Mouse (Mus musculus) kidney, embryonic 16.5 days (tissue): ENCODE data around the gene Flt3. TPM values are rescaled to one million over a fixed set of nuclear protein-coding genes. Genes with fewer than 3 reads are reported as not detected.

Experiments used
- ATAC-seq: fragments of 200-750 bp; cut with Nextera tagmentation; 2 replicates; pipeline ENCODE4 v1.8.0; 2017; ENCODE audit warnings: moderate TSS enrichment; ENCODE audit not compliant: low FRiP score, low TSS enrichment
- H3K27ac ChIP-seq: fragments of 300-500 bp; sonication (generic); 2 replicates; pipeline ENCODE4 v1.5.1; 2014; ENCODE audit warnings: low read length
- H3K27me3 ChIP-seq: fragments of 300-500 bp; sonication (generic); 2 replicates; pipeline ENCODE4 v1.6.1; 2014; ENCODE audit warnings: low read length, control low read depth, mixed read lengths; ENCODE audit not compliant: insufficient read depth
- H3K36me3 ChIP-seq: fragments of 300-500 bp; sonication (generic); 2 replicates; pipeline ENCODE4 v1.6.1; 2014; ENCODE audit warnings: low read length, control low read depth, mixed read lengths; ENCODE audit not compliant: insufficient read depth
- H3K4me1 ChIP-seq: fragments of 300-500 bp; sonication (generic); 2 replicates; pipeline ENCODE4 v1.6.1; 2014; ENCODE audit warnings: low read length, control low read depth, mixed read lengths; ENCODE audit not compliant: insufficient read depth
- H3K4me2 ChIP-seq: fragments of 300-500 bp; sonication (generic); replicated peaks from 2 replicates; pipeline ENCODE4 v1.6.1; 2014; ENCODE audit warnings: low read depth, low read length
- H3K4me3 ChIP-seq: fragments of 300-500 bp; sonication (generic); 2 replicates; pipeline ENCODE4 v1.5.1; 2014; ENCODE audit warnings: mild to moderate bottlenecking, low read length
- H3K9ac ChIP-seq: fragments of 300-500 bp; sonication (generic); replicated peaks from 2 replicates; pipeline ENCODE4 v1.6.1; 2014; ENCODE audit warnings: low read length
- H3K9me3 ChIP-seq: fragments of 300-500 bp; sonication (generic); 2 replicates; pipeline ENCODE4 v1.6.1; 2016; ENCODE audit warnings: low read length, control low read depth
- whole genome bisulfite sequencing: fragments of 180-500 bp; shearing (Covaris S2); extraction: QIAGEN DNeasy Blood & Tissue Kit; methylation state at CpG from one replicate; pipeline ENCODE4 v1.1.7; 2014; 5-methylcytosine and 5-hydroxymethylcytosine counted together
- polyA plus RNA-seq: library from polyadenylated mRNA; unstranded; fragments of >200 nt; fragmentation: Nextera tagmentation; extraction: Ambion mirVana; gene quantifications from 2 replicates; pipeline ENCODE4 v1.2.1, GENCODE M21; 2015

The Flt3 gene
- polyA plus RNA-seq, 1 experiment from 2014 or later: 0.06 TPM

DNA sequence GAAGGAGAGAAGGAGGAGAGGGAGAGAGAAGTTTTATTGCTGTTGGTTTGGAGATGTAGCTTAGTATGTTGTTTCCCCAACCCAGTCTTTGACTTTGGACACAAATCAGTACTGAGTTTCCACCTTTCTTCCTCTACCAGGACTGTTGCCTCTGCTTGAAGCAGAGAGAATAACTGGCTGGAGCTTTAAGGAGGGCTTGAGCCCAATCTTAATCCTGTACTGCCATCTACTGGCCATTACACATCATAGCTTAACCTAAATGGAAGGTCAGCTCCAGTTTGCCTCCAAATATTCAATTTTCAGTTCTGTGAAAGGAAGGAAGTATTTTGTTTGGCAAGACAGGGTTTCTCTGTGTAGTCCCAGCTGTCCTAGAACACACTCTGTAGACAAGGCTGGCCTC, 80.6 kb downstream of the Flt3 start:
- ATAC-seq: peak; percentile 65; the same call in 1 of the 2 replicates
- Histone ChIP-seq H3K4me3 (no peak overlapping the region), H3K9ac (no peak overlapping the region), H3K36me3 (no peaks in the 10 kb centered on the region), H3K4me1 (no peaks in the 10 kb centered on the region; the same call in none of the 2 replicates), H3K4me2 (no peak overlapping the region), H3K27me3 (peaks cover 76% of the 10 kb centered on the region), H3K9me3 (no peaks in the 10 kb centered on the region), H3K27ac (no peak overlapping the region)

DNA sequence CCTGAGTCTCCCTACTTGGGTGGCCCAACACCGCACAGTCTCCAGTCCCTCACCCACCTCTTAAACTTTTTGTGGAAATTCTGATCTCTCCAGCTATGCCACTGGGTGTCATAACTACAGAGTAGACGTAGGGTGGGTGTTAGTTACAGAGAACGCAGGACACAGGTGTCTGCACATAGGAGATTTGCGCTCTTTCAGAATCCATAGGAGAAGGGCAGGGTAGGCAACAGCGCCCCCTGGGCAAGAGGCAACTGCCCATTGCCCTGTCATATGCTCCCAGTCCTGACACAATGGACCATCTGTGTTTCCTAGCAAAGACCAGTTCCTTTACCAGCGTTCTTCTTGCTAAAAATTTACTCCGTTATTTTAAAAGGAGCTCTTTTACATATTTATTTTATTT, 82.3 kb downstream of the Flt3 start:
- Histone ChIP-seq H3K36me3 (no peaks in the 10 kb centered on the region), H3K9me3 (no peaks in the 10 kb centered on the region), H3K4me2 (no peak overlapping the region), H3K4me3 (no peak overlapping the region), H3K9ac (no peak overlapping the region), H3K27me3 (peaks cover 91% of the 10 kb centered on the region), H3K4me1 (no peaks in the 10 kb centered on the region; the same call in 1 of the 2 replicates), H3K27ac (no peak overlapping the region)
- WGBS: 30% methylated on average over 7 of the region's 7 CpGs
- no peak; the same call in 1 of the 2 replicates for ATAC-seq

DNA sequence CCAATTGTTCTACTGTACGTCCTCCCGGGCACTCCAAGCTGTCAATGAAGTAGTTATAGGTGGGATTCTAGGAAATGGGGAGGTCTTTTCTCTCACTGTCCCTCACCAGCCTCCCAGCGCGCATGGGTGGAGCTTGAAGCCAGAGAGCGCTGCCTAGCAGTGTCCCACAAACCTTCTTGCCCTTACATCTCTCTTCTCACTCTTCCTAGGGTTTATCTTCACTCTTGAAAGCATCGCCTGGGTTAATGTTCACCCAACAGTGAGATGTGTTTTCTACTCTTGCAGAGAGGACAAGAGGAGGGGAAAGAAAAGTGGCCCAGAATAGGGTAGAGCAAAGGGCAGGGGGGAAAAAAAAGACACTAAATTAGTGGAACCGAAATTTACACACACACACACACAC, 83.0 kb downstream of the Flt3 start:
- H3K9ac ChIP-seq: no peak overlapping the region
- no peak overlapping the region for H3K4me2 ChIP-seq
- no peak overlapping the region for H3K4me3 ChIP-seq
- H3K27ac ChIP-seq: no peak overlapping the region
- no peaks in the 10 kb centered on the region; the same call in 1 of the 2 replicates for H3K4me1 ChIP-seq
- H3K27me3 ChIP-seq: peaks cover 91% of the 10 kb centered on the region
- no peaks in the 10 kb centered on the region for H3K36me3 ChIP-seq
- no peaks in the 10 kb centered on the region for H3K9me3 ChIP-seq
- 6% methylated on average over 7 of the region's 7 CpGs for WGBS
- no peak for ATAC-seq

DNA sequence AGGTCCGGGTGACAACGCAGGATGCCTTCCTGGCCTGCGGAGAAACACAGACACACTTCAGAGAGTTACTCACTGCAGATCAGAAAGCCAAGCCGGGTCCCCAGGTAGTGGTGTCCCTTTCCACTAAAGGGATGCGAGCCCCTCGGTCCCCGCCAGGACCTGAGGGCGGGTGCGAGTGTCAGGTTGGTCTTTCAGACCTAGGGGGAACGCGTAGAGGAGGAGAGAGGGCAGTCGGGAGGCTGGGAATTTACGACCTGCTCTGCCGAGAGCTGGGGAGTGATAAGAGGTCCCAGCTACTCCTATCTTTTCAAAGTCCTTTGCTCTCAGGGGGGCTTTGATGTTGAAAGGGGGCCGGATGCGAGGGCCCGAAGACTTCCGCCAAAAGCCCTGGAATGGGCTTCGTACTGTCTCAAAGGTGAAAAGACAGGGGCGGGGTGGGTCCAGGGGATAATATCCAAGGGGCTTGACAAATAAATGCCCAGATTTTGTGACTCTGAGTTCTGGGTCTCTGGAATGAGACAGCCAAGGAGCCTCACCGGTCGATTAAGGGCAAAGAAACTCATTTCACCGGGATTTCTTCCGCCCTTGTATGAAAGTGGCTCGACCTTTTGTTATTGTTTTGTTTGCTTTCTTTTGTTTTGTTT, 84.7 kb downstream of the Flt3 start:
- no peak overlapping the region for H3K27ac ChIP-seq
- H3K9me3 ChIP-seq: no peaks in the 10 kb centered on the region
- no peak for ATAC-seq
- H3K27me3 ChIP-seq: peaks cover 93% of the 10 kb centered on the region
- no peak overlapping the region for H3K9ac ChIP-seq
- no peak overlapping the region for H3K4me2 ChIP-seq
- H3K4me3 ChIP-seq: peak overlapping the region; percentile 5; the same call in 1 of the 2 replicates
- no peaks in the 10 kb centered on the region; the same call in 1 of the 2 replicates for H3K4me1 ChIP-seq
- 1% methylated on average over 25 of the region's 25 CpGs for WGBS
- no peaks in the 10 kb centered on the region for H3K36me3 ChIP-seq

DNA sequence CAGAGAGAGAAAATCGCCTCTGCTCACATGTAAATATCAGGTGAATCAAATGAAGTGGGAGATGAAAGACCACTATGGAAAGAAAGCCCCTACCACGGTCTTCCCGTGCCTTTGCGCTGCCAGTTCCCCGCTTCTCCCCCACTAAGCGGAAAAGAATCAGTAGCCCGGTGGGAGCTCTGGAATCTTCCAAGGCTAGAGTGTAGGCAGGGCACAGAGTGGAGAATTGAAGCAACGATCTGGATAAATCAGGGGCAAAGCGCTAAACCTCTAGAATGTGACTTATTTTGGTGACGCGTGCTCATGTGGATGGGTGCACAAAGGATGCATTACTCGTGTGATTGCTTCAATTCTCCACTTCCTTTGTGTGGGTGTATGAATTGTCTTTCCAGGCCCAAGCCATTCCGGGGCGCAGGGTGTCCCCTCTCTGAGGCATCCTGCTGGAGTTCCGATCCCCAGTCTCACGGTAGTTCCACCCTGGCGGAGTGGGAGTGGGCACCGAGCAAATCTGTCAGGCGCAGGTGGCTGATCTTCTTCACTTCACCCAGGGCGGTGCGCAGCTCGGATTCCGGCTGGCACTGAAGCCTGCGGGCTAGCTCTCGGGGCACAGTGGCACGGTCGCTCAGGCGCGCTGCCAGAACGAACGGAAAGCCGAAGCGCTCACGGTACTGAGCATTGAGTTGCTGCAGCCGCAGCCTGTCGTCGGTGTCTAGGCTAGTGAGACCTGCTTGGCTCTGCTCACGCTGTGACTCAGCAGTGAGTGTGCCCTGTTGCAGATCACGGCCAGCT, 85.5 kb downstream of the Flt3 start:
- ATAC-seq: 0 out of 2 replicates have a peak, but pooled peaks have one; percentile 36
- WGBS: under 1% methylated on average over 39 of the region's 39 CpGs
- H3K36me3 ChIP-seq: no peaks in the 10 kb centered on the region
- H3K9me3 ChIP-seq: no peaks in the 10 kb centered on the region
- peak overlapping the region; percentile 5; the same call in 1 of the 2 replicates for H3K4me3 ChIP-seq
- no peaks in the 10 kb centered on the region; the same call in 1 of the 2 replicates for H3K4me1 ChIP-seq
- H3K27me3 ChIP-seq: peaks cover 94% of the 10 kb centered on the region
- H3K9ac ChIP-seq: no peak overlapping the region
- no peak overlapping the region for H3K4me2 ChIP-seq
- no peak overlapping the region for H3K27ac ChIP-seq

DNA sequence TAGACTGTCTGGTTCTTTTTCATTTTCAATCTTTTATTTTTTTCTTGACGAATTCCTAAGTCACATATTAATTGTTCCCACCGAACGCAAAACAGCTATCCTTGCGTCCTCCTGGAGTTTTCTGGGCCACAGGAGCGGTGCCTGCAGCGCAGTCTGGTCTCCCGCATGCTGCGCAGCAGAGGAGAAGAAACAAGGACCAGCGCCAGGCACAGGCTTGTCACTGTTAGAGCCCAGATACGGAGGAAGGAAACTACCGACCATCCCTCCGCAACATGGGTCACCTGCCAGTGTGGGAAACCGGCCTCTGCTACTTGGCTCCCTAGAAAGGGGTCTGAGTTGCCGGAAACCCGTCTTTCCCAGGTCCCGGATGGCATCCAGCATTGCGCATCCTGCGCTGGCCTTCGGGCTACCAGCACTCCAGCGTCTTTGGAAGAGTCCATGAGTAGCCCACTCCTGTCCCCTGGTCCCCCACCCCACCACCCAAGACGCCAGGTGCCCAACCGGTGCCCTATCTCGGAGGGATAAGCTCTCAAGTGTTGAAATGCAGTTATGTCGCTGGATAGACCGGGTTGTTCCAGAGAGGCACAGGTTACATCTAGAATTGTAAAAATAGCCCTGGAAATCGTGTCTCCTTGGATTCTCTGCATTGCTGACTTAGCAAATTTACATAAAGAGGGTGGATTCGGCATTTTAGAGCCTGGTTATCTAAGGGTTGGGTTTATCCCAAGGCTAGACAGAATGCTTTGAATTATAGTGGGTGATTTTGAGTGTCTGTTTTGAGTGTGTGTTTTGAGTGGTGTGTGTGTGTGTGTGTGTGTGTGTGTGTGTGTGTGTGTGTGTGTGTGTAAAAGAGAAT, 87.2 kb downstream of the Flt3 start:
- no peak for ATAC-seq
- 2% methylated on average over 27 of the region's 27 CpGs for WGBS
- Histone ChIP-seq H3K4me1 (no peaks in the 10 kb centered on the region; the same call in 1 of the 2 replicates), H3K9me3 (no peaks in the 10 kb centered on the region), H3K4me3 (no peak overlapping the region), H3K4me2 (no peak overlapping the region), H3K27me3 (peaks cover 100% of the 10 kb centered on the region), H3K27ac (no peak overlapping the region), H3K9ac (no peak overlapping the region), H3K36me3 (no peaks in the 10 kb centered on the region)

DNA sequence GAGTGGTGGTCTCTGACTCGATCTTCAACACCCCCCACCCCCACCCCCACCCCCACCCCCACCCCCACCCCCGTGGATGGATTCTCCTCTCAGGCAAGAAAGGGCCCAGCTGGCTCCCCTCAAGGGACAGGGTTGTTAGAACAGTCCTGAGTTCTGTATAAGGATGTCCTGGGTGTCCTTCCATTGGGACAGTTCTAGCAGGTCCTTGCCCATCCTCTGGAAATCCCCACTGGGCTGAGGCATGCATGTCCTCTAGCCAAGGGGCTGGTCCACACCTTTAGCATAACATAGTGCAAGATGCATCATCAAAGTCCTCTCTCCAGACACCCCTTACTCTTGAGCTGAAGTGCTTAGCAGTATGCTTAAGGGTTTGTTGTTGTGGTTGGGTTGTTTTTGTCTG, 90.5 kb downstream of the Flt3 start:
- peaks cover 10% of the 10 kb centered on the region; the same call in 1 of the 2 replicates for H3K4me1 ChIP-seq
- H3K27me3 ChIP-seq: peaks cover 100% of the 10 kb centered on the region
- H3K27ac ChIP-seq: no peak overlapping the region
- no peak for ATAC-seq
- H3K36me3 ChIP-seq: no peaks in the 10 kb centered on the region
- WGBS: 0% methylated on average over 1 of the region's 2 CpGs
- H3K4me3 ChIP-seq: no peak overlapping the region
- no peaks in the 10 kb centered on the region for H3K9me3 ChIP-seq
- no peak overlapping the region for H3K9ac ChIP-seq
- no peak overlapping the region for H3K4me2 ChIP-seq

DNA sequence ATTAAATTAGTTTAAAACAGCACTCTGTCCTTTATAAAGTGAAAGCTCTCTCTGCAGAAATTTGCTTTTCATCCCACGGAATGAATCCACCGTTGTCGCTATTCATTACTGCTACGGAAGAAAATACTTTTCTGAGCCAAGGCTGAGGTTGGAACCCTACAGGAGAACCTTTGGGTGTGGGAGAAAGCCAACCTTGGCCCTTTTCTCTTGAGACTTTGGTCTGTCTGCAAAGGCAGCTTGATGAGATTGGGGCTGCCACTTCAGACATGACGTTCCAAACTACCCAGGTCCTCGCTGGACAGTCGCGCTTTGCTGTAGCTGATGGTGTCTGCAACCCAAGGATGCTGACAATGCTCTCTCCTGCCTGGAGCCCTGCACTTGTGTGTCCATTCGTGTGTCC, 91.8 kb downstream of the Flt3 start:
- WGBS: 9% methylated on average over 9 of the region's 9 CpGs
- Histone ChIP-seq H3K27ac (no peak overlapping the region), H3K9ac (no peak overlapping the region), H3K27me3 (peaks cover 100% of the 10 kb centered on the region), H3K4me3 (no peak overlapping the region), H3K4me1 (peaks cover 10% of the 10 kb centered on the region; the same call in 1 of the 2 replicates), H3K9me3 (no peaks in the 10 kb centered on the region), H3K4me2 (no peak overlapping the region), H3K36me3 (no peaks in the 10 kb centered on the region)
- no peak for ATAC-seq

DNA sequence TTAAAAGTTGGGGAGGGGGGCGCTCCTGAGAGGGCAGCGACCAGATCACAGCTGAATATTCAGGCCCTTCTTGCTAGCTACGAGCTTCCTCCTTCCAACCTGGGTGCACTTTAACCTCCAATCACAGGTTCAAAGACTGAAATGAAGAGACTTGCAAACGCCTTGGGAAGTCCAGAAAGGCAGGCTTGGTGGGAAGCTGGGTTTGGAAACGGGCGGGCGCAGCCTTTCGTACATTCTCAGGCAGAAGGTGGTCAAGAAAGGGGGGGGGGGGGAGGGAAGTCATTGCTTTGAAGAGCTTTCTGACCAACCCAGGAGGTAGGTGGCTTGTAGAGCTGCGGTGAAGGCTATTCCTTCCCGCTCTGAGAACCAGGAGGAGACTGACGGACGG, 92.9 kb downstream of the Flt3 start:
- Histone ChIP-seq H3K27ac (no peak overlapping the region), H3K4me2 (no peak overlapping the region), H3K9ac (no peak overlapping the region), H3K4me1 (peaks cover 10% of the 10 kb centered on the region; the same call in 1 of the 2 replicates), H3K27me3 (peaks cover 100% of the 10 kb centered on the region), H3K36me3 (no peaks in the 10 kb centered on the region), H3K4me3 (no peak overlapping the region), H3K9me3 (no peaks in the 10 kb centered on the region)
- 2% methylated on average over 12 of the region's 12 CpGs for WGBS
- no peak for ATAC-seq
